Mouse (Mus musculus) gastrocnemius, postnatal 10 days (tissue): Measurements from ENCODE around the gene Gm20509. TPM values are rescaled to one million over a fixed set of nuclear protein-coding genes. Genes with fewer than 3 reads are reported as not detected.

Source experiments
- total RNA-seq, 2 experiments: library from RNA; stranded (reverse); gene quantifications; 2 replicates each; pipeline ENCODE4 v1.2.3; 2021

Gm20509 gene
- total RNA-seq, 2 experiments from 2014 or later, result not detected

Other genes starting within 250 kb of the Gm20509 start
- 1 to 10 TPM; 5.0 to 5.3 TPM for gene Pygo1, start 176.8 kb upstream of the Gm20509 start, total RNA-seq
- under 1 TPM; 0.47 to 0.59 TPM for gene Dyx1c1, start 143.7 kb upstream of the Gm20509 start, total RNA-seq
- not detected for gene Gm44503, start 143.6 kb upstream of the Gm20509 start, total RNA-seq
- gene Ccpg1os, start 117.1 kb upstream of the Gm20509 start, total RNA-seq, result 1 to 10 TPM; 5.1 to 5.2 TPM
- 10 to 100 TPM; 30.0 to 36.4 TPM for gene Ccpg1, start 117.0 kb upstream of the Gm20509 start, total RNA-seq
- 1 to 10 TPM; 4.4 to 5.3 TPM for gene Pigb, start 62.1 kb upstream of the Gm20509 start, total RNA-seq
- 1 to 10 TPM; 2.1 to 2.9 TPM for gene Rab27a, start 57.6 kb upstream of the Gm20509 start, total RNA-seq
- not detected for gene Khdc3, start 634 bp upstream of the Gm20509 start, total RNA-seq
- gene Rsl24d1, start 11.0 kb downstream of the Gm20509 start, total RNA-seq, result 10 to 100 TPM; 42.0 to 43.2 TPM